Mouse (Mus musculus) olfactory bulb, adult 2 months (tissue): ENCODE data around the gene Lgi4.

Experiments used
- CTCF ChIP-seq: fragments of 200-500 bp; IDR thresholded peaks from 2 replicates; pipeline ENCODE4 v1.5.1; 2012; ENCODE audit warnings: low read depth, mild to moderate bottlenecking, low read length, moderate library complexity; ENCODE audit not compliant: insufficient read depth
- POLR2A ChIP-seq: fragments of 200-500 bp; IDR thresholded peaks from 2 replicates; pipeline ENCODE4 v1.6.1; 2012; ENCODE audit warnings: mild to moderate bottlenecking, low read depth, low read length, moderate library complexity; ENCODE audit not compliant: insufficient read depth

- TF ChIP-seq POLR2A, result no peak
- no peak for TF ChIP-seq CTCF
Measured at GRCm38 (mm10) chr7:31039011-31039410, 20.1 kb upstream of the Lgi4 start.
